Mouse (Mus musculus) hindbrain, embryonic 11.5 days (tissue): Measurements from ENCODE around the gene Irf1. TPM values are rescaled to one million over a fixed set of nuclear protein-coding genes. Genes with fewer than 3 reads are reported as not detected.

Experiments
- ATAC-seq: fragments of 200-750 bp; cut with Nextera tagmentation; 2 replicates; pipeline ENCODE4 v1.8.0; 2017; ENCODE audit warnings: mild to moderate bottlenecking, moderate TSS enrichment, moderate library complexity; ENCODE audit not compliant: low FRiP score
- DNase-seq: peaks from one replicate; pipeline ENCODE4 v3.0.0-alpha.2; 2015; ENCODE audit warnings: low spot score
- H3K27ac ChIP-seq: fragments of 300-500 bp; sonication (generic); 2 replicates; pipeline ENCODE4 v1.5.1; 2014; ENCODE audit warnings: mild to moderate bottlenecking, low read depth, low read length
- H3K27me3 ChIP-seq: fragments of 300-500 bp; sonication (generic); 2 replicates; pipeline ENCODE4 v1.6.1; 2014; ENCODE audit warnings: mild to moderate bottlenecking, low read length, moderate library complexity, mixed read lengths; ENCODE audit not compliant: control insufficient read depth, insufficient read depth
- H3K36me3 ChIP-seq: fragments of 300-500 bp; sonication (generic); 2 replicates; pipeline ENCODE4 v1.6.1; 2014; ENCODE audit warnings: mild to moderate bottlenecking, low read length, moderate library complexity, mixed read lengths; ENCODE audit not compliant: control insufficient read depth, insufficient read depth
- H3K4me1 ChIP-seq: fragments of 300-500 bp; sonication (generic); replicated peaks from 2 replicates; pipeline ENCODE4 v1.6.1; 2014; ENCODE audit warnings: low read length, mixed read lengths; ENCODE audit not compliant: control insufficient read depth, insufficient read depth
- H3K4me2 ChIP-seq: fragments of 300-500 bp; sonication (generic); replicated peaks from 2 replicates; pipeline ENCODE4 v1.6.1; 2014; ENCODE audit warnings: mild to moderate bottlenecking, low read depth, low read length
- H3K4me3 ChIP-seq: fragments of 300-500 bp; sonication (generic); 2 replicates; pipeline ENCODE4 v1.5.1; 2014; ENCODE audit warnings: low read depth, low read length
- H3K9ac ChIP-seq: fragments of 300-500 bp; sonication (generic); 2 replicates; pipeline ENCODE4 v1.6.1; 2014; ENCODE audit warnings: low read depth, low read length
- H3K9me3 ChIP-seq: fragments of 300-500 bp; sonication (generic); 2 replicates; pipeline ENCODE4 v1.6.1; 2016; ENCODE audit warnings: low read length; ENCODE audit not compliant: control insufficient read depth
- WGBS: fragments of 180-500 bp; shearing (Covaris S2); extraction: QIAGEN DNeasy Blood & Tissue Kit; methylation state at CpG from one replicate; pipeline ENCODE4 v1.1.7; 2014; 5-methylcytosine and 5-hydroxymethylcytosine counted together
- polyA plus RNA-seq: library from polyadenylated mRNA; unstranded; fragments of >200 nt; fragmentation: Nextera tagmentation; extraction: Ambion mirVana; gene quantifications from 2 replicates; pipeline ENCODE4 v1.2.1, GENCODE M21; 2014

Irf1 gene
- polyA plus RNA-seq: 1.7 and 3.8 TPM in 2 replicates

GRCm38 (mm10) chr11:53769760-53770124 is at the start of gene Irf1:
Irf1 (plus strand) TSS chr11:53770014.
- H3K9me3 ChIP-seq: no peaks in the 10 kb centered on the region
- peaks cover 13% of the 10 kb centered on the region for H3K27me3 ChIP-seq
- H3K36me3 ChIP-seq: no peaks in the 10 kb centered on the region
- peak within 1 kb of the TSS; percentile 49 for H3K4me3 ChIP-seq
- WGBS: under 1% methylated on average over 34 of the region's 40 CpGs
- H3K4me2 ChIP-seq: peak within 1 kb of the TSS; percentile 75
- H3K4me1 ChIP-seq: no peaks in the 10 kb centered on the region; the same call in 1 of the 2 replicates
- H3K9ac ChIP-seq: peak within 1 kb of the TSS; percentile 55; the same call in 1 of the 2 replicates
- DNase-seq (peak; percentile 86), ATAC-seq (peak; percentile 92)
- H3K27ac ChIP-seq: no peak within 1 kb of the TSS

GRCm38 (mm10) chr11:53720715-53721114 is 49.1 kb upstream of the Irf1 start, which contains the start of gene Il5:
Il5 (plus strand) TSS chr11:53720794.
- Histone ChIP-seq H3K4me2 (no peak within 1 kb of the TSS), H3K27me3 (no peaks in the 10 kb centered on the region), H3K9me3 (no peaks in the 10 kb centered on the region), H3K36me3 (no peaks in the 10 kb centered on the region), H3K4me3 (no peak within 1 kb of the TSS), H3K27ac (no peak within 1 kb of the TSS), H3K9ac (no peak within 1 kb of the TSS), H3K4me1 (no peaks in the 10 kb centered on the region)
- DNase-seq (no peak), ATAC-seq (no peak)
- 90% methylated on average over 6 of the region's 6 CpGs for WGBS

- no peak overlapping the region for H3K4me2 ChIP-seq
- no peak overlapping the region for H3K9ac ChIP-seq
- no peaks in the 10 kb centered on the region for H3K36me3 ChIP-seq
- H3K27me3 ChIP-seq: no peaks in the 10 kb centered on the region
- no peaks in the 10 kb centered on the region for H3K4me1 ChIP-seq
- DNase-seq: no peak
- WGBS: 96% methylated on average over 7 of the region's 7 CpGs
- no peak overlapping the region for H3K27ac ChIP-seq
- H3K9me3 ChIP-seq: no peaks in the 10 kb centered on the region
- H3K4me3 ChIP-seq: no peak overlapping the region
- ATAC-seq: no peak
These were observed 38.4 kb upstream of the Irf1 start for GRCm38 (mm10) chr11:53731457-53731856.

DNA sequence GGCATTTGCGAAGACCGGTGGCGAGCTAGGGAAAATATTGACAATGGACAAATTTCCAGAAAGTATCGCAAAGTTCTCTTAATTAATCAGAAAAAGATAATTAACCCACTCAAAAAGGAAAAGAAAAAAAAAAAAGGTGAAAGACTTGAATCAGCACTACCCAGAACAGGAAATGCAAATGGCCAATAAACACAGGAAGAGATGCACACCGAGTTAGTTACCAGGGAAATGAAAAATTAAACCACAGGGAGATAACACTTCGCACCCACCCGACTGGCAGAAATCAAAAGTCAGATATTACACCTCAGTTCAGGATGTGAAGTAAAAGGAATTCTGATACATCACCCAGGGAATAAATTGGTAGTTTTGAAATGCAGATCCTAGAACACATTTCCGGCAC is 37.6 kb upstream of the Irf1 start:
- no peak overlapping the region for H3K9ac ChIP-seq
- H3K4me2 ChIP-seq: no peak overlapping the region
- WGBS: 93% methylated on average over 8 of the region's 8 CpGs
- H3K36me3 ChIP-seq: no peaks in the 10 kb centered on the region
- no peaks in the 10 kb centered on the region for H3K4me1 ChIP-seq
- H3K4me3 ChIP-seq: no peak overlapping the region
- H3K27me3 ChIP-seq: no peaks in the 10 kb centered on the region
- ATAC-seq (no peak), DNase-seq (no peak)
- no peaks in the 10 kb centered on the region for H3K9me3 ChIP-seq
- H3K27ac ChIP-seq: no peak overlapping the region

DNA sequence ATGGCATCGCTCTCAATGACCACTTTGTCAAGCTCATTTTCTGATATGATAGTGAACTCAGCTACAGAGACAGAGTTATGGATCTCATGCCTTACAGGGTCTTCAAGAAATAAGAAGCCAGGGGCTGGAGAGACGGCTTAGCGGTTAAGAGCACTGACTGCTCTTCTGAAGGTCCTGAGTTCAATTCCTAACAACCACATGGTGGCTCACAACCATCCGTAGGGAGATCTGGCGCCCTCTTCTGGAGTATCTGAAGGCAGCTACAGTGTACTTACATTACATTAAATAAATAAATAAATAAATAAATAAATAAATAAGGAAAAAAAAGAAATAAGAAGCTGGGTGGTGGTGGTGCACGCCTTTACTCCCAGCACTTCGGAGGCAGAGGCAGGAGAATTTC is 36.0 kb upstream of the Irf1 start:
- no peak overlapping the region for H3K27ac ChIP-seq
- ATAC-seq (no peak), DNase-seq (no peak)
- 86% methylated on average over 7 of the region's 7 CpGs for WGBS
- H3K4me3 ChIP-seq: no peak overlapping the region
- H3K27me3 ChIP-seq: no peaks in the 10 kb centered on the region
- H3K9me3 ChIP-seq: no peaks in the 10 kb centered on the region
- no peaks in the 10 kb centered on the region for H3K36me3 ChIP-seq
- H3K4me2 ChIP-seq: no peak overlapping the region
- no peak overlapping the region for H3K9ac ChIP-seq
- no peaks in the 10 kb centered on the region for H3K4me1 ChIP-seq

- H3K4me3 ChIP-seq: no peak overlapping the region
- WGBS: 85% methylated on average over 2 of the region's 2 CpGs
- H3K27ac ChIP-seq: no peak overlapping the region
- H3K36me3 ChIP-seq: no peaks in the 10 kb centered on the region
- no peak for DNase-seq
- no peaks in the 10 kb centered on the region for H3K4me1 ChIP-seq
- H3K27me3 ChIP-seq: no peaks in the 10 kb centered on the region
- no peak for ATAC-seq
- H3K4me2 ChIP-seq: no peak overlapping the region
- no peaks in the 10 kb centered on the region for H3K9me3 ChIP-seq
- no peak overlapping the region for H3K9ac ChIP-seq
These were observed 35.4 kb upstream of the Irf1 start for GRCm38 (mm10) chr11:53734431-53734830.

- 78% methylated on average over 18 of the region's 18 CpGs for WGBS
- DNase-seq: no peak
- H3K9ac ChIP-seq: no peak overlapping the region
- H3K36me3 ChIP-seq: no peaks in the 10 kb centered on the region
- ATAC-seq: no peak
- H3K4me2 ChIP-seq: no peak overlapping the region
- H3K4me1 ChIP-seq: no peaks in the 10 kb centered on the region
- no peak overlapping the region for H3K4me3 ChIP-seq
- H3K27me3 ChIP-seq: no peaks in the 10 kb centered on the region
- no peak overlapping the region for H3K27ac ChIP-seq
- no peaks in the 10 kb centered on the region for H3K9me3 ChIP-seq
These were observed 34.7 kb upstream of the Irf1 start for GRCm38 (mm10) chr11:53734970-53735681.

DNA sequence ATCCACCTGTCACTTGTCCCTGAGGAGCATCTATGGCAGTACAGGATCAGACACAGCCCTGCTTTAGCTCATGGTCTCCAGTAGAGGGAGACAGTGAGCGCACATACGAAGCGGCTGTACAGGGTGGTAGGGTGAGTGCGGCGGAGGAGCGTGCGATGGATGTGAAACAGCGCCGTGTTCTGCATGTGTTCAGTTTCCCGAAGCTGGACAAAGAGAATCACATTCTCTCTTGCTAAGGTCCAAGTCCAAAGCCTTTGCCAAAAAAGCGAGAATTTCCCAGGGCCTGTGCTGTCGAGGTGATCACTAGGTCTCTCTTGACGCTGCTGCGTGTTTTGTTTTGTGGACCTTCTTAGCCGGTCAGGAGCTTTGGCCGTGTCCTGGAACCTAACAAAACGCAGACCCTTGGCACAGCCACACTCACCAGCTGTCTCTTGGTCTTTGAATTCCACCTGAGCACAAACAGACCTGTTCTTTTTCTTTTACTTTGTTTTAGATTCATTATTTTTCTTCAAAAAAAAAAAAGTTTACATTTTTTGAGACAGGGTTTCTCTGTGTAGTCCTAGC is 34.0 kb upstream of the Irf1 start:
- Histone ChIP-seq H3K4me2 (peak overlapping the region; percentile 35; the same call in 1 of the 2 replicates), H3K9ac (no peak overlapping the region), H3K27ac (no peak overlapping the region), H3K36me3 (no peaks in the 10 kb centered on the region), H3K27me3 (no peaks in the 10 kb centered on the region), H3K4me1 (no peaks in the 10 kb centered on the region), H3K9me3 (no peaks in the 10 kb centered on the region), H3K4me3 (no peak overlapping the region)
- ATAC-seq: peak; percentile 66
- DNase-seq: peak; percentile 83
- 24% methylated on average over 17 of the region's 17 CpGs for WGBS
